Mouse (Mus musculus) small intestine, adult 2 months (tissue): Measurements from ENCODE around the gene Cst3. TPM values are rescaled to one million over a fixed set of nuclear protein-coding genes. Genes with fewer than 3 reads are reported as not detected.

ENCODE experiments used
- H3K27ac ChIP-seq: fragments of 200-500 bp; 2 replicates; pipeline ENCODE4 v1.5.1; 2012; ENCODE audit warnings: low read depth, low read length, control low read depth, inconsistent platforms; ENCODE audit not compliant: insufficient read depth
- H3K27me3 ChIP-seq: fragments of 200-500 bp; 2 replicates; pipeline ENCODE4 v1.6.1; 2012; ENCODE audit warnings: mild to moderate bottlenecking, moderate library complexity, low read length, inconsistent platforms; ENCODE audit not compliant: control insufficient read depth, insufficient read depth
- H3K36me3 ChIP-seq: fragments of 200-500 bp; 2 replicates; pipeline ENCODE4 v1.6.1; 2012; ENCODE audit warnings: mild to moderate bottlenecking, low read length, control low read depth, inconsistent platforms; ENCODE audit not compliant: control insufficient read depth, insufficient read depth
- H3K4me1 ChIP-seq: fragments of 200-500 bp; 2 replicates; pipeline ENCODE4 v1.6.1; 2012; ENCODE audit warnings: low read length, inconsistent platforms, mixed read lengths; ENCODE audit not compliant: control insufficient read depth, insufficient read depth, insufficient read length
- H3K4me3 ChIP-seq: fragments of 200-500 bp; 2 replicates; pipeline ENCODE4 v1.5.1; 2012; ENCODE audit warnings: low read depth, mild to moderate bottlenecking, control low read depth, inconsistent platforms, low read length, moderate library complexity
- CTCF ChIP-seq: fragments of 200-500 bp; IDR thresholded peaks from 2 replicates; pipeline ENCODE4 v1.5.1; 2012; ENCODE audit warnings: low read depth, mild to moderate bottlenecking, control low read depth, inconsistent platforms, low read length, moderate library complexity, mixed read lengths; ENCODE audit not compliant: insufficient replicate concordance, insufficient read length; ENCODE audit errors: extremely low read depth
- POLR2A ChIP-seq: fragments of 200-500 bp; IDR thresholded peaks from 2 replicates; pipeline ENCODE4 v1.6.1; 2012; ENCODE audit warnings: low read depth, mild to moderate bottlenecking, control low read depth, inconsistent platforms, low read length, moderate library complexity
- WGBS: fragments of 180-500 bp; shearing (Covaris S2); methylation state at CpG from one replicate; pipeline ENCODE4 v1.1.7; 2018; 5-methylcytosine and 5-hydroxymethylcytosine counted together
- polyA plus RNA-seq: library from polyadenylated mRNA; depleted of rRNA; stranded (reverse); fragments of >200 nt; gene quantifications from 2 replicates; pipeline ENCODE4 v1.2.3, GENCODE M21; 2012; rRNA removed

Gene Cst3
- polyA plus RNA-seq, 1 experiment, result 330 TPM

- no peak for TF ChIP-seq POLR2A
- no peak for TF ChIP-seq CTCF
- 32% methylated on average over 4 of the region's 4 CpGs for WGBS
- H3K36me3 ChIP-seq, result no peaks in the 10 kb centered on the region
- H3K27me3 ChIP-seq, result peaks cover 6% of the 10 kb centered on the region; the same call in 1 of the 2 replicates
- no peak within 1 kb of the TSS for H3K27ac ChIP-seq
- H3K4me3 ChIP-seq, result no peak within 1 kb of the TSS
- H3K4me1 ChIP-seq, result no peaks in the 10 kb centered on the region
Observed at GRCm38 (mm10) chr2:148834912-148835311, 40.6 kb downstream of the Cst3 start, which contains the start of gene Cst9. Gene Cst9, plus strand, starts transcription at chr2:148835147.

GRCm38 (mm10) chr2:148825986-148826385 lies 49.5 kb downstream of the Cst3 start:
- H3K27ac ChIP-seq, result no peak overlapping the region
- H3K4me1 ChIP-seq, result no peaks in the 10 kb centered on the region
- H3K27me3 ChIP-seq, result no peaks in the 10 kb centered on the region
- H3K4me3 ChIP-seq, result no peak overlapping the region
- TF ChIP-seq CTCF (no peak), POLR2A (no peak)
- no peaks in the 10 kb centered on the region for H3K36me3 ChIP-seq
- WGBS, result 24% methylated on average over 1 of the region's 1 CpGs

Other genes with a start within 250 kb of the Cst3 start
- 9.4 and 14.1 TPM in 2 replicates for gene Nxt1, start 203.1 kb downstream of the Cst3 start, polyA plus RNA-seq
- 4.5 and 5.5 TPM in 2 replicates for gene Gzf1, start 194.7 kb downstream of the Cst3 start, polyA plus RNA-seq
- 0.10 and 0.16 TPM in 2 replicates for gene Napb, start 143.2 kb downstream of the Cst3 start, polyA plus RNA-seq
- not detected in 2 replicates for gene Cstl1, start 125.3 kb downstream of the Cst3 start, polyA plus RNA-seq
- gene Cst11, start 104.2 kb downstream of the Cst3 start, polyA plus RNA-seq, result not detected in 2 replicates
- not detected in 2 replicates for gene 8030411F24Rik, start 93.7 kb downstream of the Cst3 start, polyA plus RNA-seq
- not detected in 2 replicates for gene Cst12, start 86.3 kb downstream of the Cst3 start, polyA plus RNA-seq
- gene Cst8, start 76.9 kb downstream of the Cst3 start, polyA plus RNA-seq, result not detected in 2 replicates
- not detected in 2 replicates for gene Cst13, start 55.6 kb downstream of the Cst3 start, polyA plus RNA-seq
- not detected in 2 replicates for gene Cst9, start 40.5 kb downstream of the Cst3 start, polyA plus RNA-seq
- not detected in 2 replicates for gene 9230104L09Rik, start 10.7 kb downstream of the Cst3 start, polyA plus RNA-seq
- gene Gm1330, start 127.6 kb upstream of the Cst3 start, polyA plus RNA-seq, result not detected in 2 replicates
- gene Gm10750, start 141.5 kb upstream of the Cst3 start, polyA plus RNA-seq, result not detected in 2 replicates